Mouse (Mus musculus) ES-Bruce4 (cell line): ENCODE results near the gene Ext2.

Experiments
- CTCF ChIP-seq: IDR thresholded peaks from one replicate; pipeline ENCODE4 v1.8.1; 2011; ENCODE audit warnings: low read depth, low read length
- POLR2A ChIP-seq: IDR thresholded peaks from one replicate; pipeline ENCODE4 v1.8.1; 2011; ENCODE audit warnings: low read length; ENCODE audit not compliant: insufficient read depth

- TF ChIP-seq POLR2A (no peak), CTCF (no peak)
Measured at GRCm38 (mm10) chr2:93720956-93721355, 101.4 kb downstream of the Ext2 start.
